Mouse (Mus musculus) central nervous system, embryonic 18 days (tissue): ENCODE data around the gene Mybpc1. TPM values are rescaled to one million over a fixed set of nuclear protein-coding genes. Genes with fewer than 3 reads are reported as not detected.

Source experiments
- polyA plus RNA-seq: library from polyadenylated mRNA; depleted of rRNA; stranded (reverse); fragments of >200 nt; gene quantifications from 2 replicates; pipeline ENCODE4 v1.2.3, GENCODE M21; 2012; rRNA removed

Gene Mybpc1
- polyA plus RNA-seq, result 4.1 and 32.7 TPM in 2 replicates

GRCm38 (mm10) chr10:88604943-88605342 lies at the start of gene Mybpc1:
Mybpc1 (minus strand) TSS chr10:88605152.

DNA sequence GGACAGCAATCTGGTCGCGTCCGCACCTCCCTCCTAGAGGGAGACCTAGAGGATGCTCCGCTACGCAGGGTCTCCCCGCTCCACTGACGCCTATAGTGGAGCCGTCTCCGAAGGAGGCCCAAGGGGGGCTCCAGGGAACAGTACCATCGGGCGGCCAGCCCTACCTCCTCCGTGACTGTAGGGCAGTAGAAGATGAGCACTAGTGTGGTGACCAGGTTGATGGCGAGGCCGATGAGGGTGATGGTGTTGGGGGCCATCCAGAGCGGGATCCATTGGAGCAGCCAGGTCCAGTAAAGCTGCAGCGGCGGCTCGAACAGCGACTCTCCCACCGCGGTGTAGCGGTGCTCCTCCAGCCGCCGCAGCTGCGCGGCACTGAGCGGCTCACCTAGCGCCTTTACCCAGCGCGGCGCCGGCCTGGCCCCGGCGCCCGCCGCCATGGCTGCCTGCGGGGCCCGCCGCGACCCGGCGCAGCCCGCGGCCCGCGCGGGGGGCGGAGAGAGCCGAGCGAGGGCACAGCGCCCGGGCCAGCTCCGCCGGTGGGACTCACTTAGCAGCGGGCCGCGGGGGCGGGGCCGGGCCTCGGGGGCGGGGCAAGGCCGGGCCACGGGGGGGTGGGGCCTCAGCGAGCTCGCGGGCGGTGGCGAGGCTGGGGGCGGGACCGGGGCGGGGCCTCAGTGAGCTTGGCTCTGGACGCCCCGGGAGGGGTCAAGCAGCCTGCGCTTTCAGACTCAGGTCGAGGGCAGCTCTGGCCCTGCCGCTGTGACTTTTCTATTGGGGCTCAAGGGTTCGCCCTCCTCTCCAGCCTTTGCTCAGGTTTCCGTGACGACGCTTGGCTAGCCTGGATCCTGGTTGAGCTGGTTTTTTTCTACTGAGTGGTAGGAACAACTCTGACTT lies 101.3 kb downstream of the Mybpc1 start, which contains the start of gene Chpt1:
Chpt1 (minus strand) TSS at position 653 of the 894 bp plus-strand sequence.

Other genes starting within 250 kb of the Mybpc1 start
- gene Dram1, start 226.1 kb downstream of the Mybpc1 start, polyA plus RNA-seq, result 2.1 and 2.2 TPM in 2 replicates
- 54.1 and 59.3 TPM in 2 replicates for gene Gnptab, start 226.0 kb downstream of the Mybpc1 start, polyA plus RNA-seq
- 0.40 and 0.57 TPM in 2 replicates for gene Sycp3, start 145.6 kb downstream of the Mybpc1 start, polyA plus RNA-seq
- 7.1 and 7.3 TPM in 2 replicates for gene Chpt1, start 101.1 kb downstream of the Mybpc1 start, polyA plus RNA-seq
- 0.04 TPM in 1 of 2 replicates, not detected in the other for gene Spic, start 79.9 kb upstream of the Mybpc1 start, polyA plus RNA-seq
- 87.4 and 104 TPM in 2 replicates for gene Arl1, start 125.7 kb upstream of the Mybpc1 start, polyA plus RNA-seq
- 16.7 and 18.2 TPM in 2 replicates for gene Utp20, start 221.7 kb upstream of the Mybpc1 start, polyA plus RNA-seq